Mouse (Mus musculus) neutrophil, adult 5-6 weeks (primary cell): Measurements from ENCODE around the gene Cdk14. TPM values are rescaled to one million over a fixed set of nuclear protein-coding genes. Genes with fewer than 3 reads are reported as not detected.

Source experiments
- total RNA-seq: library from RNA; stranded (forward); fragments of 200-1000 nt; gene quantifications from 2 replicates; pipeline ENCODE4 v1.2.3, GENCODE M21; 2017

The Cdk14 gene
- total RNA-seq, 1 experiment from 2014 or later = 9.2 TPM

Other genes starting within 250 kb of the Cdk14 start
- gene 1700015F17Rik, start 58.8 kb upstream of the Cdk14 start, total RNA-seq = 0.35 TPM in 1 of 2 replicates, not detected in the other
- gene Cldn12, start 94.6 kb upstream of the Cdk14 start, total RNA-seq = 0.98 and 1.2 TPM in 2 replicates
- gene Gtpbp10, start 139.2 kb upstream of the Cdk14 start, total RNA-seq = 11.0 and 14.3 TPM in 2 replicates
- gene Gm8773, start 153.5 kb upstream of the Cdk14 start, total RNA-seq = 0.58 TPM in 1 of 2 replicates, not detected in the other
- gene Cfap69, start 243.9 kb upstream of the Cdk14 start, total RNA-seq = not detected in 2 replicates